Mouse (Mus musculus): ENCODE measurements around the gene Pdzrn3.

Gene Pdzrn3

GRCm38 (mm10) chr6:101377167-101377934 lies at the start of gene Pdzrn3:
Gene Pdzrn3 (minus strand): TSS chr6:101377897.
- no peak for DNase-seq (ENCODE audit: low read depth, low spot score)

GRCm38 (mm10) chr6:101427296-101427695 lies 49.6 kb upstream of the Pdzrn3 start:
- DNase-seq (ENCODE audit: low read depth, low spot score), result no peak

- DNase-seq (ENCODE audit: low read depth, low spot score), result peak; percentile 47
These were observed 48.6 kb upstream of the Pdzrn3 start for GRCm38 (mm10) chr6:101426301-101426700.

GRCm38 (mm10) chr6:101422084-101422954 lies 44.6 kb upstream of the Pdzrn3 start:
- peak; percentile 32 for DNase-seq (ENCODE audit: low read depth, low spot score)

- no peak for DNase-seq (ENCODE audit: low read depth, low spot score)
These were observed 40.5 kb upstream of the Pdzrn3 start for GRCm38 (mm10) chr6:101418213-101418612.

GRCm38 (mm10) chr6:101411701-101412100 lies 34.0 kb upstream of the Pdzrn3 start:
- DNase-seq (ENCODE audit: low read depth, low spot score), result no peak

GRCm38 (mm10) chr6:101411064-101411463 lies 33.4 kb upstream of the Pdzrn3 start:
- DNase-seq (ENCODE audit: low read depth, low spot score), result no peak

- DNase-seq (ENCODE audit: low read depth, low spot score), result no peak
These were observed 19.0 kb upstream of the Pdzrn3 start for GRCm38 (mm10) chr6:101396711-101397110.

- no peak for DNase-seq (ENCODE audit: low read depth, low spot score)
These were observed 18.2 kb upstream of the Pdzrn3 start for GRCm38 (mm10) chr6:101395908-101396307.

- no peak for DNase-seq (ENCODE audit: low read depth, low spot score)
These were observed 15.1 kb upstream of the Pdzrn3 start for GRCm38 (mm10) chr6:101392801-101393117.

- DNase-seq (ENCODE audit: low read depth, low spot score), result no peak
These were observed 14.6 kb upstream of the Pdzrn3 start for GRCm38 (mm10) chr6:101392107-101392800.

GRCm38 (mm10) chr6:101385490-101385889 lies 7.8 kb upstream of the Pdzrn3 start:
- DNase-seq (ENCODE audit: low read depth, low spot score), result no peak

- no peak for DNase-seq (ENCODE audit: low read depth, low spot score)
These were observed 7.3 kb upstream of the Pdzrn3 start for GRCm38 (mm10) chr6:101384958-101385357.

- DNase-seq (ENCODE audit: low read depth, low spot score), result no peak
These were observed 6.8 kb upstream of the Pdzrn3 start for GRCm38 (mm10) chr6:101384476-101384875.

- DNase-seq (ENCODE audit: low read depth, low spot score), result no peak
These were observed 5.2 kb upstream of the Pdzrn3 start for GRCm38 (mm10) chr6:101382891-101383290.

GRCm38 (mm10) chr6:101379546-101379945 lies 1.8 kb upstream of the Pdzrn3 start:
- no peak for DNase-seq (ENCODE audit: low read depth, low spot score)

GRCm38 (mm10) chr6:101377935-101378609 lies 375 bp upstream of the Pdzrn3 start:
- no peak for DNase-seq (ENCODE audit: low read depth, low spot score)

- no peak for DNase-seq (ENCODE audit: low read depth, low spot score)
These were observed 1.1 kb downstream of the Pdzrn3 start for GRCm38 (mm10) chr6:101376511-101377166.

GRCm38 (mm10) chr6:101376049-101376448 lies 1.6 kb downstream of the Pdzrn3 start:
- no peak for DNase-seq (ENCODE audit: low read depth, low spot score)

- DNase-seq (ENCODE audit: low read depth, low spot score), result no peak
These were observed 3.0 kb downstream of the Pdzrn3 start for GRCm38 (mm10) chr6:101374721-101375120.

- DNase-seq (ENCODE audit: low read depth, low spot score), result no peak
These were observed 3.5 kb downstream of the Pdzrn3 start for GRCm38 (mm10) chr6:101374186-101374585.
